Mouse (Mus musculus): ENCODE measurements around the gene Gm16223. TPM values are rescaled to one million over a fixed set of nuclear protein-coding genes. Genes with fewer than 3 reads are reported as not detected.

Gm16223 gene
- polyA plus RNA-seq (2015; fragmentation: Illumina TruSeq; extraction: RNeasy Lipid Tissue Mini Kit (QIAGEN cat#74804); ENCODE audit: insufficient read depth, low read depth, low replicate concordance), result not detected

GRCm38 (mm10) chr5:42067476-42068187, at the start of gene Gm16223:
Gene Gm16223 (plus strand): TSS chr5:42067960.

Other genes with a start within 250 kb of the Gm16223 start
- gene Bod1l, start 223.6 kb upstream of the Gm16223 start, polyA plus RNA-seq (2015; fragmentation: Illumina TruSeq; extraction: RNeasy Lipid Tissue Mini Kit (QIAGEN cat#74804); ENCODE audit: insufficient read depth, low read depth, low replicate concordance), result 3.9 TPM